ENCODE assay signal across 9 mouse cellular contexts in genomic region chr4:123758306-123758705, GRCm38 (mm10). TPM values are rescaled to one million over a fixed set of nuclear protein-coding genes. Genes with fewer than 3 reads are reported as not detected.
A peak's percentile ranks its signal among the peaks of the same experiment; 100 is the strongest.
DNase-seq lines count a peak whose midpoint lies in the region; ATAC-seq and TF ChIP-seq lines count a peak whose summit lies in the region.
"Had no signal": no experiment of that assay in that cellular context is flagged by ENCODE, and none has a peak within 500 bp of the region (broad histone marks: within the 10 kb centered on the region; RNA-seq: fewer than 3 reads in every experiment).

No protein-coding gene starts in this region.

- WGBS in intestine, postnatal 0 days = 50% methylated on average over 4 of the region's 4 CpGs
- 48% methylated on average over 4 of the region's 4 CpGs for WGBS in intestine, embryonic 15.5 days
- 41% methylated on average over 4 of the region's 4 CpGs for WGBS in lung, postnatal 0 days

- peak; percentile 51 for DNase-seq in adipocyte (ENCODE audit: low spot score)
- peak; percentile 60 for DNase-seq in lung, postnatal 0 days (ENCODE audit: low spot score)
- no peak for DNase-seq in cerebellum, adult 8-10 months
- DNase-seq: cerebellum, adult 9-10 months had no signal

- peak; percentile 76 for TF ChIP-seq CTCF in intestine, postnatal 0 days (IDR thresholded peaks at IDR 0.05; ENCODE audit: low read depth)
- peak; percentile 28 for TF ChIP-seq CTCF in E14TG2a.4 (conservative IDR thresholded peaks at IDR 0.05; ENCODE audit: low read length)
- TF ChIP-seq CTCF in lung, postnatal 0 days (IDR thresholded peaks at IDR 0.05) = peak; percentile 64

- no peaks in the 10 kb centered on the region for H3K4me1 ChIP-seq in intestine, postnatal 0 days (replicated peaks; ENCODE audit: control insufficient read depth, insufficient read depth, low read length)
- H3K4me1 ChIP-seq in intestine, embryonic 15.5 days (replicated peaks) = no peaks in the 10 kb centered on the region
- H3K4me1 ChIP-seq in E14TG2a.4 (replicated peaks; ENCODE audit: low read depth, low read length) = 0 out of 2 replicates have a peak, but pooled peaks cover 4% of the 10 kb centered on the region
- H3K4me1 ChIP-seq in lung, postnatal 0 days (ENCODE audit: insufficient read depth, low read depth, low read length) = no peaks in the 10 kb centered on the region
- H3K4me1 ChIP-seq: limb, embryonic 15.5 days had no signal

- H3K36me3 ChIP-seq in intestine, postnatal 0 days (ENCODE audit: control insufficient read depth, insufficient read depth) = no peaks in the 10 kb centered on the region
- H3K36me3 ChIP-seq in intestine, embryonic 15.5 days = no peaks in the 10 kb centered on the region
- no peaks in the 10 kb centered on the region for H3K36me3 ChIP-seq in E14TG2a.4 (ENCODE audit: insufficient read depth, low read length)
- no peaks in the 10 kb centered on the region for H3K36me3 ChIP-seq in lung, postnatal 0 days (ENCODE audit: insufficient read depth, low read length)
- H3K36me3 ChIP-seq: limb, embryonic 15.5 days had no signal

- no peak overlapping the region for H3K4me3 ChIP-seq in intestine, postnatal 0 days (ENCODE audit: low read depth, low read length)
- no peak overlapping the region for H3K4me3 ChIP-seq in intestine, embryonic 15.5 days (replicated peaks)
- H3K4me3 ChIP-seq in E14TG2a.4 (replicated peaks; ENCODE audit: low read length) = no peak overlapping the region
- H3K4me3 ChIP-seq in lung, postnatal 0 days (ENCODE audit: low read depth, low read length) = no peak overlapping the region
- H3K4me3 ChIP-seq: limb, embryonic 15.5 days had no signal

- H3K9ac ChIP-seq in intestine, postnatal 0 days (ENCODE audit: low read depth, low read length) = no peak overlapping the region
- H3K9ac ChIP-seq in intestine, embryonic 15.5 days = no peak overlapping the region
- no peak overlapping the region for H3K9ac ChIP-seq in lung, postnatal 0 days (replicated peaks; ENCODE audit: low read depth)
- H3K9ac ChIP-seq: limb, embryonic 15.5 days had no signal

- H3K27ac ChIP-seq in intestine, postnatal 0 days (ENCODE audit: low read depth, low read length) = no peak overlapping the region
- H3K27ac ChIP-seq in intestine, embryonic 15.5 days = no peak overlapping the region
- H3K27ac ChIP-seq in lung, postnatal 0 days (ENCODE audit: low read length) = no peak overlapping the region
- H3K27ac ChIP-seq: limb, embryonic 15.5 days had no signal

- no peak overlapping the region for H3K4me2 ChIP-seq in intestine, postnatal 0 days (replicated peaks; ENCODE audit: low read depth)
- H3K4me2 ChIP-seq in intestine, embryonic 15.5 days (replicated peaks) = no peak overlapping the region
- no peak overlapping the region for H3K4me2 ChIP-seq in lung, postnatal 0 days (replicated peaks; ENCODE audit: low read depth, low read length)
- H3K4me2 ChIP-seq: limb, embryonic 15.5 days had no signal

- no peak for TF ChIP-seq EP300 in lung, postnatal 0 days (IDR thresholded peaks at IDR 0.05)

- peak; percentile 56; the same call in 1 of the 2 replicates for ATAC-seq in intestine, postnatal 0 days
- ATAC-seq in intestine, embryonic 15.5 days = no peak
- ATAC-seq in lung, postnatal 0 days = peak; percentile 67
- ATAC-seq in activated CD4-positive, CD25-positive, alpha-beta regulatory T cell, adult 4 months = no peak

- no peaks in the 10 kb centered on the region for H3K27me3 ChIP-seq in intestine, postnatal 0 days (replicated peaks; ENCODE audit: control insufficient read depth, insufficient read depth, low read length)
- no peaks in the 10 kb centered on the region for H3K27me3 ChIP-seq in intestine, embryonic 15.5 days (replicated peaks)
- H3K27me3 ChIP-seq in E14TG2a.4 (ENCODE audit: insufficient read depth, low read length) = no peaks in the 10 kb centered on the region
- no peaks in the 10 kb centered on the region for H3K27me3 ChIP-seq in lung, postnatal 0 days (replicated peaks; ENCODE audit: insufficient read depth, low read length)
- H3K27me3 ChIP-seq: limb, embryonic 15.5 days had no signal

- no peaks in the 10 kb centered on the region for H3K9me3 ChIP-seq in intestine, postnatal 0 days (ENCODE audit: control insufficient read depth)
- H3K9me3 ChIP-seq in intestine, embryonic 15.5 days = no peaks in the 10 kb centered on the region
- no peaks in the 10 kb centered on the region for H3K9me3 ChIP-seq in E14TG2a.4 (ENCODE audit: low read length)
- H3K9me3 ChIP-seq in lung, postnatal 0 days (ENCODE audit: low read length) = no peaks in the 10 kb centered on the region
- H3K9me3 ChIP-seq: limb, embryonic 15.5 days had no signal

RNA-seq across cellular contexts. Expression of gene Akirin1, which starts 8.2 kb away (rescaled TPM):
- polyA plus RNA-seq in intestine, postnatal 0 days (2015; fragmentation: Nextera tagmentation; extraction: Ambion mirVana) = 38.0 and 46.2 TPM in 2 replicates
- 40.6 and 45.4 TPM in 2 replicates for polyA plus RNA-seq in intestine, embryonic 15.5 days (2015; fragmentation: Nextera tagmentation; extraction: Ambion mirVana)
- polyA plus RNA-seq in lung, postnatal 0 days (2015; fragmentation: Nextera tagmentation; extraction: Ambion mirVana) = 37.9 and 40.5 TPM in 2 replicates
- 10 to 100 TPM; 12.0 to 14.3 TPM for polyA plus RNA-seq in activated CD4-positive, CD25-positive, alpha-beta regulatory T cell, adult 4 months (2017; shearing (Covaris generic))

RNA-seq across cellular contexts. Expression of gene Rhbdl2, which starts 29.4 kb away (rescaled TPM):
- 5.5 and 5.8 TPM in 2 replicates for polyA plus RNA-seq in intestine, postnatal 0 days (2015; fragmentation: Nextera tagmentation; extraction: Ambion mirVana)
- polyA plus RNA-seq in intestine, embryonic 15.5 days (2015; fragmentation: Nextera tagmentation; extraction: Ambion mirVana) = 2.9 TPM in 2 replicates
- polyA plus RNA-seq in lung, postnatal 0 days (2015; fragmentation: Nextera tagmentation; extraction: Ambion mirVana) = 0.25 and 0.35 TPM in 2 replicates
- under 1 TPM in 1 of 2 experiments, not detected in 1; 0.83 TPM for polyA plus RNA-seq in activated CD4-positive, CD25-positive, alpha-beta regulatory T cell, adult 4 months (2017; shearing (Covaris generic))

RNA-seq across cellular contexts. Expression of gene Ndufs5, which starts 40.3 kb away (rescaled TPM):
- polyA plus RNA-seq in intestine, postnatal 0 days (2015; fragmentation: Nextera tagmentation; extraction: Ambion mirVana) = 370 and 395 TPM in 2 replicates
- polyA plus RNA-seq in intestine, embryonic 15.5 days (2015; fragmentation: Nextera tagmentation; extraction: Ambion mirVana) = 304 and 312 TPM in 2 replicates
- polyA plus RNA-seq in lung, postnatal 0 days (2015; fragmentation: Nextera tagmentation; extraction: Ambion mirVana) = 246 and 263 TPM in 2 replicates
- polyA plus RNA-seq in activated CD4-positive, CD25-positive, alpha-beta regulatory T cell, adult 4 months (2017; shearing (Covaris generic)) = 100 to 1,000 TPM; 148 to 159 TPM

Comparison
In these comparisons a context has a peak if more than half of its experiments do, and no peak if none do; other contexts are left out.
1. ATAC-seq: peak in intestine, postnatal 0 days (single experiment) and lung, postnatal 0 days (single experiment); none in intestine, embryonic 15.5 days (single experiment) and activated CD4-positive, CD25-positive, alpha-beta regulatory T cell, adult 4 months (single experiment).
2. Peak in every context shown above with its lines, with median percentiles within 50 percentile points of each other: CTCF ChIP-seq.